Mouse (Mus musculus) embryo, embryonic 9.5 days (tissue): ENCODE measurements around the gene Sco1.
"Not testable (repeated sequence)": the region's sequence is repeated elsewhere in the genome, so short reads cannot be mapped to it uniquely, and the experiment has no call there.

ENCODE experiments used
- DNase-seq: peaks from one replicate; pipeline ENCODE4 v3.0.0-alpha.2; 2017; ENCODE audit errors: extremely low spot score

Sco1 gene

DNA sequence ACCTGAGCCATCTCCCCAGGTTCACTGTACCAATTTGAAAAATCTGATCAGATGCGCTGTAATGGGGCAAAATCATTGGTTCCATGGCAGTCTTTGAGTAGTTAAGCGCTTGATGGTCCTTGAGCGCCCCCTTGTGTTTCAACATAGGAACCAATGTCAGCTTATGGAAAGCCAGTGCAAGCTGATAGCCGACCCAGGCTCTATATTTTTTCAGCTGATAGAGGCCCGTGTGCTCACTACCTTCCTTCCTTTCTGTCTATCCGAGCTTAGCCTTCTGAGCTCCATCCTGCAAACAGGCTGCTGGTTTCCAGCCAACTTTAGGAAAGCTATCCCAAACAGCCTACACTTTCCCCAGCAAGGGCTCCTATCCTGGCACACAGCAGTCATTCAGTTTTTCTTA is 33.0 kb downstream of the Sco1 start:
- DNase-seq: peak; percentile 69

DNA sequence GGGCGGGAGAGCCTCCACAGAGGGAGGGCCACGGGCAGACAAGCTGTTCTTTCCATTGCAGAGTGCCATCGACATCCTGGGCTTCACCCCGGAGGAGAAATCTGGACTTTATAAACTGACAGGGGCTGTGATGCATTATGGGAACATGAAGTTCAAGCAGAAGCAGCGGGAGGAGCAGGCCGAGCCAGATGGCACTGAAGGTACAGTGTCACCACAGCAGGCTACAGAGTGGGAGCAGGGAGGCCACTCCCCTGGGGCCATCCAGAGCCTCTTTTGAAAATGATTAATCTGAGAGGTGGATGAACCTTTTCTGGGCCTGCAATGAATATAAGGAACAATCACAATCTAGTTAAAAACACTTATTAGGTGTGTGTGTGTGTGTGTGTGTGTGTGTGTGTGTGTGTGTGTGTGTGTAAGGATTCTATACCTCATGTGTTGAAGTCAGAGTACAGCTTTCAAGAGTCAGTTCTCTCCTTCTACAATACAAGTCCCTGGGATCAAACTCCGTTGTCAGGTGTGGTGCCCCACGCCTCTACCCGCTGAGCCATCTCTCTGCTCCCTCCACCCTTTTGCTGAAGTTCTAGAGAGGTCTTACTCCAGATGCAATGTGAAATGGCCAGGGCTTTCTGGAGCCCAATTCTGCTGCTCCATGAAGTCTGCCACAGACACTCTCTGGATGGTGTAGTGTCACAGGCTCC is 34.1 kb downstream of the Sco1 start:
- DNase-seq: no peak

DNA sequence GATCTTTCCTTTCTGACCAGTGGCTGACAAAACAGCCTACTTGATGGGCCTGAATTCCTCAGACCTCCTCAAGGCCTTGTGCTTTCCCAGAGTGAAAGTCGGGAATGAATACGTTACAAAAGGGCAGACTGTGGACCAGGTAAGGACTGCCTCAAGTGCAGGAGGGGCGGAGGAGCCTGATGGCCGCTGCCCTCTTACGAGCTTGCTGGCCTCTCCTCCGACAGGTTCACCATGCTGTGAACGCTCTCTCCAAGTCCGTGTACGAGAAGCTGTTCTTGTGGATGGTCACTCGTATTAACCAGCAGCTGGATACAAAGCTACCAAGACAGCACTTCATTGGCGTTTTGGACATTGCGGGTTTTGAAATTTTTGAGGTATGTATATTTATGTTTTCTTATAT is 34.8 kb downstream of the Sco1 start:
- no peak for DNase-seq

DNA sequence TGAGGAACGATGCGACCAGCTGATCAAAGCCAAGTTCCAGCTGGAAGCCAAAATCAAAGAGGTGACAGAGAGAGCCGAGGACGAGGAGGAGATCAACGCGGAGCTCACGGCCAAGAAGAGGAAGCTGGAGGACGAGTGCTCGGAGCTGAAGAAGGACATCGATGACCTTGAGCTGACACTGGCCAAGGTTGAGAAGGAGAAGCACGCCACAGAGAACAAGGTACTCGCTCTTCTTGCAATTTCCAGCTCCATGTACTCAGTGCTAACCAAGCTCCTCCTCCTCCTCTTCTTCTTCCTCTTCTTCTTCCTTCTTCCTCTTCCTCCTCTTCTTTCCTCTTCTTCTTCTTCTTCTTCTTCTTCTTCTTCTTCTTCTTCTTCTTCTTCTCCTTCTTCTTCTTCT is 39.9 kb downstream of the Sco1 start:
- DNase-seq: not testable (repeated sequence)

DNA sequence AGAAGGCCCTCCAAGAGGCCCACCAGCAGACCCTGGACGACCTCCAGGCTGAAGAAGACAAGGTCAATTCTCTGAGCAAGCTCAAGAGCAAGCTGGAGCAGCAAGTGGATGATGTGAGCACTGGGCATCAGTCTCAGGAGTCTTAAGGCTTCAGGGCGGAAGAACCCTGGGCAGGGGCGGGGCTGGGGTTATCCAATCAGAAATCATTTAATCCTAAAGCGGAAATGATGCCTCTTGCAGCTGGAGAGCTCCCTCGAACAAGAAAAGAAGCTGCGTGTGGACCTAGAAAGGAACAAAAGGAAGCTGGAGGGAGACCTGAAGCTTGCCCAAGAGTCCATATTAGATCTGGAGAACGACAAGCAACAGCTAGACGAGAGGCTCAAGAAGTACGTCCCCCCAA is 40.7 kb downstream of the Sco1 start:
- DNase-seq: no peak

DNA sequence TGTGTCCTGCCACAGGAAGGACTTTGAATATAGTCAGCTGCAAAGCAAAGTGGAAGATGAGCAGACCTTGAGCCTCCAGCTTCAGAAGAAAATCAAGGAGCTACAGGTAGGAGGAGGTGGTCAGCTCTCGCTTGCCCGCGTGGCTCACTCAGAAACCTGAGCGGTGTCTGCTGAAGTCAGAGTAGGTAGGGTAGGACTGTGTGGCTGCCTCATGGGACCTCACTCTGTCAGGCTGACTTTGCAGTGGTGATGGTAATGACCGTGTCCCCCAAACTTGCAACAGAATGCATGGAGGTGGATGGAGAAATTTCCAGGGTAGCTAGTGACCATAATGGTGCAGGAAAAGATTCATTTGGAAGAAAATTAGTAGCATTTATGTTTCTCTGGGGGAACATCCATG is 41.2 kb downstream of the Sco1 start:
- no peak for DNase-seq

DNA sequence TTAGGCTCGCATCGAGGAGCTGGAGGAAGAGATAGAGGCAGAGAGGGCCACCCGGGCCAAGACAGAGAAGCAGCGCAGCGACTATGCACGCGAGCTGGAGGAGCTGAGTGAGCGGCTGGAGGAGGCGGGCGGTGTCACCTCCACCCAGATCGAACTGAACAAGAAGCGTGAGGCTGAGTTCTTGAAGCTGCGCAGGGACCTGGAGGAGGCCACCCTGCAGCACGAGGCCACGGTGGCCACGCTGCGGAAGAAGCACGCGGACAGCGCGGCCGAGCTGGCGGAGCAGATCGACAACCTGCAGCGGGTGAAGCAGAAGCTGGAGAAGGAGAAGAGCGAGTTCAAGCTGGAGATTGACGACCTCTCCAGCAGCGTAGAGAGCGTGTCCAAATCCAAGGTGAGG is 42.0 kb downstream of the Sco1 start:
- DNase-seq: no peak

DNA sequence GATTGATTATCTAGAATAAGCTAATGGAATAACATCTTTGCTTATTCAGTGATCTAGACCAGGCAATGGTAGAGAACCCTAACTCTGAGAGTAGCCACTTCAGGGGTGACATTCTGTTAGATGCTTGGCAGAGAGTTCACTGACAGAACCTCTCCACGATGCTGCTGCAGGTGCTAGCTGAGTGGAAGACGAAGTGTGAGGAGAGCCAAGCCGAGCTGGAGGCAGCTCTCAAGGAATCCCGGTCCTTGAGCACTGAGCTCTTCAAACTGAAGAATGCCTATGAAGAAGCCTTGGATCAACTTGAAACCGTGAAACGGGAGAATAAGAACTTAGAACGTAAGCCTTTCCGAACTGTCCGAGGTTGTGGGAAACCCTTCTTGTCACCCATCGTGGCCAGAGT is 45.2 kb downstream of the Sco1 start:
- no peak for DNase-seq

DNA sequence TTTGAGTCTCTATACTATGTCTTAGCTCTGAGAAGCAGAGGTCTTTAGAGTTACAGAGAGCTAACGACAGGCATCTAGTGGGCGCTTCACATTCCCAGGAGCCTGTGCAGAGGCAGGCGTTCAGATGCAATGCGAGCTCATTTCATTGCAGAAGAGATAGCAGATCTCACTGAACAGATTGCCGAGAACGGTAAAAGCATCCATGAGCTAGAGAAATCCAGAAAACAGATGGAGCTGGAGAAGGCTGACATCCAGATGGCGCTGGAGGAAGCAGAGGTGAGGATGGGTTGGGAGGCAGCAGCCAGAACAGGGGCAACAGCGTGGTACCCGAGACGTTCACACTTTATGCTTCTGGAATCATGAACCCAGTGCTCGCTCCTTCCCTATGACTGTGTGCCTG is 46.0 kb downstream of the Sco1 start:
- no peak for DNase-seq

DNA sequence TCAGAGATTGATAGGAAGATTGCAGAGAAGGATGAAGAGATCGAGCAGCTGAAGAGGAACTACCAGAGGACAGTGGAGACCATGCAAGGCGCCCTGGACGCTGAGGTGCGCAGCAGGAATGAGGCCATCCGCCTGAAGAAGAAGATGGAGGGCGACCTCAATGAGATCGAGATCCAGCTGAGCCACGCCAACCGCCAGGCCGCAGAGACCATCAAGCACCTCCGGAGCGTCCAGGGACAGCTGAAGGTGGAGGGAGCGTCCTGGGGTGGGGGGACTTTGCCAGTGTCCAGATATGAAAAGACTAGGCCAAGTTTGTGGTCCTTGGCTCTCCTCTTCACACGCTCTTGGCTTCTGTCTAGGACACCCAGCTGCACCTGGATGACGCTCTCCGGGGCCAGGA is 46.8 kb downstream of the Sco1 start:
- no peak for DNase-seq

DNA sequence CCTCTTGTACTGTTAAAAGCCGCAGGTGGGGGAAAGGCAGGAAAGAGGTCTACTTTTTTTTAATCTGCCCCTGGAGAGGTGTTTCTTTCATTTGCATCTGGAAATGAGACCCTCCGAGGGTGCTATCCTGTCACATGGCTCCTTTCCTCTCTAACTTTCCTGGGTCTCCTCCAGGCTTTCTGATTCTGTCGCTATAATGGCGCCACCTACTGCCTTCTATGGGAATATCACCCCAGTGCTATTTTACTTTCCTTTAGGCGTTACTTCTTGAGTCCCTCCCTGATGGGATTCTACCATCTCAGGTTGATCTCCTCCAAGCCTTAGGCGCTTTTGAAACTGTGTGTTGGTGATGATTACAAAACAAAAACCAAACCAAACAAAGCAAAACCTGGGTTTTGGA is 47.7 kb downstream of the Sco1 start:
- no peak for DNase-seq

DNA sequence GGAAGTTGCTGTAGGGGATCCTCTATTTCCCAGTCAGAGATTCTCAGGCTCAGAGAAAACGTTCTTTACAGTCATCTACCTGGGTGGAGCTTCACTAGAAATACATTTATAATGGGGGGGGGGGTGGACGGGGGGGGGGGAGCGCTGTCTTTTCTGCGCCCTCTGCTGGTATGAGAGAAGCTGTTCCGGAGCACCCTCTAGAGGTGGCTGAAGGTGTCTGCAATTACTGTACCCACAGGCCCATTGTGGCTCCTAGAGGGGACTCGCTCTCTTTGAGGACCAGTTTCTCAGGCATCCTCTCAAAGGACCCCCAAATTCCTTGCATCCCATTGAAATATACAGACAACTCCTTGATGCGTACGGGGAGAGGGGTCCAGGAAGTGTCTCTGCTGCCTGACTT is 49.2 kb downstream of the Sco1 start:
- no peak for DNase-seq

DNA sequence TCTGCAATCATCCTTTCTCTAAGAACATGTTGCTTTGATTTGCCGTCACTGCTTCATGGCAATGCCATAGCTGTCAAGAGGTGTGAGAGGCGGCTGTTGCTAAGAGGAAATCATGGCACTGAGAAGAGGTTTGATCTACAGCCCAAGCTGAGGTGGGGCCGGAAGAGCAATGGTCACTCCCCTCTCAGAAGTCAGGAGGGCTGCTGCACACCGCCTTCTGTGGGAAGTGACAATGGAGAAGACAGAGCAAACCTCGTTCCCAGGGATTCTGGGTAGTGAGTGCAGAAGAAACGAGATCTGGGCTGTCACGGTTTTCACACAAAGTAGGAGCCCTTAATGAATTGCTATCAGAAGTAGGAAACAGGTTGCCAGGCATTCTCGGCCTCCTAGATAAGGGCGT is 50.8 kb downstream of the Sco1 start:
- no peak for DNase-seq

DNA sequence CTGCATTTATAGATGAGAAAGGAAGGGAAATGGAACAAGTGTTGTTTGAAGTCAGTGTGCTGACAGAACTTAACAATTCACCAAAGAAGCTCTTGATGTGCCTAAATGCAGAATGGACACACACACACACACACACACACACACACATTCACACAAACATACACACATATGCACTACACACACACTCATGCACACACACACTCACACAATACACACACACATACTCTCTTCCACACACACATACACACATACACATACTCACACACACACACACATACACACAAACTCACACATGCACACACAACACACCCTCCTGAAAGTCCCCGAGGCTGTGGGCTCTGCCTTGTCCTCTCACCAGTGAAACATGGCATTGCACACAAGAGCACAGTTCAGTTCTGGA is 51.8 kb downstream of the Sco1 start:
- no peak for DNase-seq

DNA sequence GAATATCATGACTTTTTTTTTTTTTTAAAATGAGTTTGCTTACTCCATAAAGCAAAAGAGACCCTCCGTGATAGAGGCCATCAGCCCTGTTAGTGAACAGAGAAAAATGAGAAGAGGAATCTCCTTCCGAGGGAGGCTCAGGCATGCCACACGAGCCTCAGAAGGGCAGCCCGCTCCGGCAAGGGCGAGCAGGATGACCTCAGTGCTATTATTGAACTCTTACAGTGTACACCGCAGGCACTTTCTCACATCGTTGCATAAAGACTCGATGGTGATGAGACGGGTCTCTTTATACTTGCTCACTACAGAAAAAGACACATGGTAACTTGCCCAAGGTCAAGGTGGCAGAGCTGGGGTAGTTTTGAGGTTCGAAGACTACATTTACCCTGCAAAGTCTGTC is 52.2 kb downstream of the Sco1 start:
- no peak for DNase-seq

DNA sequence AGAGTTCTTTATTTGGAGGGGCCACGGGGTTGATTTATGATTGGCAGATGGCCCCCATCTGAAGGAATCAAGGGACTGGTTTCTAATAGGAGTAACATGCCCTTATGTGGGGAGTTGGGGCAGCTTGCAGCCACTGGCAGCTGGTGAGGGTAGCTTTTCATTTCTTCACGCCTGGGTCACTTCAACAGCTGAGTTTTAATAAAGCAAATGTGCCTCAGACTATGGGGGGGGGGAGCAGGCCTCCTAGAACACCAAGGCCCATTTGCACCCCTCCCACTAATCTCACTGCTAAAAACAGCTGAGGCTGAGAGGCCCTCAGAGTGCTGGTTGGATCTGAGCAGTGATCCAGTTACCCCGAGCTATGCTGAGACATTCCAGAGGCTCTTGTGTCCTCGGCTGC is 53.2 kb downstream of the Sco1 start:
- DNase-seq: no peak

DNA sequence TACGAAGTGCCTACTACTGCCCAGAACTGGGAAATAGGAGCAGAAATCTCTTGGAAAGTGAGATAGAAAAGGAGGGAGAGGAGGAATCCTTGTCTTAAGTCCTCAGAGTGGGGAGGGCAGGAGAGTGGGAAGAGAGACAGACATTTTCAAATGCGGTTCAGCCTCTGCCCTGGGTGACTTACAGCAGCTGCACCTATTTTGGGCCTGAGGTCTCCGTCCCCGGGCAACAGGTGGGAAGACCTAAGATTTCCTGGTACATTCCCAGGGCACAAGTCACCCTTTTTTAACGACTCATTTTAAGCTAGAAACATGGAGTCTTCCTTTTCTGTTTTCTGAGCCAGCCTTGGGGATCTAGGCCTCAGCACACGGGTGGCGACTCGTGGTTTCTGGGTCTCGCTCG is 54.5 kb downstream of the Sco1 start:
- DNase-seq: no peak

DNA sequence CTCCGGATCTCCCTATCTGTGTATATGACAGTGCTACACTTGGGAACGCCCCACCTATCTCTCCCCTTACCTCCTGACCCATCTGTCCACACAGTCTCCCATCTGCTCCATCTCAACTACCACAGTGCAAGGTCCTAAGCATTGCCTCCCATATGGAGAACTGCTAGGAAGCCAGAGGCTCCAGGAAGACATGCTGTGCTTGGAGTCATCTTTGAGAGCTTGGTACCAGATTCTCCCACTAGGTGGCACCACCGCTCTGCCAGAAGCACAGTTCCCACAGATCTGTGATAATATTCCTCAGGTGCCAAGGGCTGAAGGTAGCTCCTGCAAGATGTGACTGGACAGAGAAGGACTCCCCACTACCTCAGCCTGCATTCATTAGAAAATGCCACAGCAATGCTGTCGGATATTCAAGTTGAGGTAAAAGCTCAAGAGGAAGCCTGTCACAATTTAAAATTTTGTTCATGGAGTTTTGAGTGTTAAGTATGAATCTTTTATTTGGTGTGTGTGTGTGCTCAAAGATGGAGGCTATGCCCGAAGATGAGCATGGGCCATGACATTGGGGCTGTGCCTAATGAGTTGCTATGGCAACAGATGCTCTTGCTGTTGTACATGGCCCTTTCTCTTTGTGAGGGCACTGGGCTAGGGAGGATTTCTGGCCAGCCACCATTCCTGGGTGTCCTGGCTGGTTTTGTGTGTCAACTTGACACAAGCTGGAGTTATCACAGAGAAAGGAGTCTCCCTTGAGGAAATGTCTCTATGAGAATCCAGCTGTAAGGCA is 57.9 kb downstream of the Sco1 start:
- DNase-seq: peak; percentile 73

DNA sequence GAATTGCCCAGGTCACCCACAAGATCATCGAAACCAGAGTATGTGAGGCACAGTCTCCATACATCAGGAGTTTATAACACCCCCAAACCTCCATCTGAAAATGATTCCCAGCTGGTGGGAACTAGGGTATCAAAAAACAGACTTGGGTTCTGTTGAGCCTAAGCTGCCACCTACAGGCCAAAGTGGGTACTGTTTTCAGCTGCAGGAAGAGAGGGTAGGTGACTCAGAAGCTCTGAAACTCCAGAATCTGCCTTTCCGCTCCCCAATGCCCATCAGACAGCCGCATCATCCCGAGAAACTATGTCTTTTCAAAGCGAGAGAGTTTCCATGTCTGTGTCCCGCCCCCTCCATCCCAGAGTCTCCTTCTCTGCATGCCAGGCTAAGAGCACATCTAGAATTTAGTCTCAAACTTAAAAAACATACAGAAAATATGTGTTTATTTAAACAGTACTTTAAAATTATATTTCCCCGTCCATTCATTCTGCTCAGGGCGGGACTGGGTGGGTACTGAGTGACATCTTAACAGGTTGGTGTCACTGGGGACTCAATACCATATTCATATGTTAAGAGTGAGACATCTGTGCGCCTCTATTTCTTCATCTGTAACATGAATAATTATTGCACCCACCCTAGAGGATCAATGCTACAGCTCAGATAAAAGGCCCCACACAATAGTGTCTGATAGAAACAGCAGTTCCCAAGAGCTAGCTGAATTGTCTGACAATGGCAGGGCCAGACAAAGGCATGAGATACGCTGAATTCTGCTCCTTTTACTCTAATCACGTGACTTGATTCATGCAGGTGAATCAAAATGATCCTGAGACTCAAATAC is 59.8 kb downstream of the Sco1 start:
- DNase-seq: peak; percentile 64

DNA sequence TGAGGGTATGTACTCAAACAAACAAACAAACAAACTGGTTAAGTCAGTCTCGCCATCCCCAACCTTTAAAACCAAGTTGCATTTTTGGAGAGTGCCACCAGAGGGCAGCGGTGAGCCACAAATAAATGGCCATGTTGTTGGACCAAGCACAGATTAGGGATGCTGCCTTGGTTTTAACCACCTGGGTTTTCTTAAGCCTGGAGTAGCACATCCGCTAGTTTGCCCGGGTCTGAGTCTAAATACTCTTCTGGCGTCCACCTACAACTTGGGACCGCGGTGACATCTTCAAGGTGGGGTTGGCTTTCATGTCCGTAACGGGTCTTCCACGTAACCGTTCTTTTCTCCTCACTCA is 60.4 kb downstream of the Sco1 start:
- peak; percentile 76 for DNase-seq

DNA sequence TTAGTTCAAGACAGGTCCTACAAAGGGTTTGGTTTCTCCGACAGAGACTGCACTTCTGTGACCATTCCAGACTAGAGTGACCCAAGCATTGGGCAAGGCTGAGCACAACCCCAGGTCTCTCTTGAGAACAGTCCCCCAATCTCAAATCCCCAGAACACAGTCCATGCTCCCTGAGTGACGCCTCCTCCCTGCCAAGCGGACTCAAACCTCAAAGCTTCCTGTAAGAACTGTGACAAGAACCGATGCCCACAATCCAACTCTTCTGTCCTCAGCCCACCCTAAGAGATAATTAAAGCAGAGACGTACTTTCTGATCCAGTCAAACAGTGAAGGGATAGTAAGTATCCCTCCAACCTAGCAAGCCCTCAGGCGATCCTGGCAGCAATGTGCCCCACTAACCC is 60.9 kb downstream of the Sco1 start:
- DNase-seq: no peak

DNA sequence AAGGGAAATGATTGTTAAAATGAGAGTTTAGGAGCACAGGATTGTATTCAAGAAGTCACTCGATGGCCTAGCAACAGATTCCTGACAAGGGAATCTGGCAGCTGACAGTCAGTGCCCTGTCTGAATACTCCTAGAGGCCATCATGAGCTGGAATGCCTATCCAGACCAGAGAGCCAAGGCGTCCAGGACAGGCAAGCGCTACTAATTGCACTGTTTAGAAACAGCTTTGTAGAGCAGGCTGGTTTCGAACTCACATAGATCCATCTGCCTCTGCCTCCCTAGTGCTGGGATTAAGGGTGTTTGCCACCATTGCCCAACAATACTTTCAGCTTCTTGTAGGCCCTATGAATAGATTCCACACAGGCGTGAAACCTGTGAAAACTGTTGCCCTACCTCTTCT is 61.8 kb downstream of the Sco1 start:
- DNase-seq: no peak

DNA sequence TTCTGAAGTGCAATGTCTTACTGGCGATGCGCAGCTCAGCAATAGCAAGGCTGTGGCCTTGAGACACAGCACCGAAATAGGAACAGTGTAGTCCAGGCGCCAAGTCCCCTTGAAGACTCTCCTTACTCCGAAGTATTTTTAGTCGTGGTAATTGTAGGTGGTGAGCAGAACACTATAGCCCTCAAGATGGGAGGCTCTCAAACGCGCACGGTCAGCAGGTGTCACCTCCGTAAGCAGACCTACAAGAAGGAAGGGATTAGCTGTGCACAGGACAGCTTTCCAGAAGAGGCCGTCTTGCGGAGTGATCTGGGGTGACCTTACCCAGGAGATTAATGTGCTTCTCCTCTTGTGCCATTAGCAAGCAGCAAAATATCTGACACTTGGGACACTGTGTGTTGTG is 62.4 kb downstream of the Sco1 start:
- DNase-seq: no peak
